Mouse (Mus musculus): Measurements from ENCODE around the gene Fgfr2.

Fgfr2 gene

GRCm38 (mm10) chr7:132308537-132309191 lies 814.5 kb downstream of the Fgfr2 start:
- DNase-seq: no peak

GRCm38 (mm10) chr7:132307722-132308271 lies 815.4 kb downstream of the Fgfr2 start:
- peak; percentile 60 for DNase-seq

- no peak for DNase-seq
These were observed 816.3 kb downstream of the Fgfr2 start for GRCm38 (mm10) chr7:132306671-132307412.

GRCm38 (mm10) chr7:132305492-132306375 lies 817.4 kb downstream of the Fgfr2 start:
- DNase-seq: no peak

GRCm38 (mm10) chr7:132304424-132305085 lies 818.6 kb downstream of the Fgfr2 start:
- no peak for DNase-seq

GRCm38 (mm10) chr7:132303988-132304387 lies 819.2 kb downstream of the Fgfr2 start:
- no peak for DNase-seq

- DNase-seq: peak; percentile 61
These were observed 820.5 kb downstream of the Fgfr2 start for GRCm38 (mm10) chr7:132302508-132303241.

GRCm38 (mm10) chr7:132299661-132300210 lies 823.4 kb downstream of the Fgfr2 start:
- peak; percentile 70 for DNase-seq

GRCm38 (mm10) chr7:132298412-132298990 lies 824.6 kb downstream of the Fgfr2 start:
- DNase-seq: no peak

GRCm38 (mm10) chr7:132296661-132297443 lies 826.3 kb downstream of the Fgfr2 start:
- peak; percentile 43 for DNase-seq

GRCm38 (mm10) chr7:132296132-132296531 lies 827.0 kb downstream of the Fgfr2 start:
- DNase-seq: no peak

- DNase-seq: no peak
These were observed 835.8 kb downstream of the Fgfr2 start for GRCm38 (mm10) chr7:132287340-132287664.

- DNase-seq: peak; percentile 36
These were observed 836.4 kb downstream of the Fgfr2 start for GRCm38 (mm10) chr7:132286630-132287339.

- no peak for DNase-seq
These were observed 838.4 kb downstream of the Fgfr2 start for GRCm38 (mm10) chr7:132284795-132285194.

GRCm38 (mm10) chr7:132284048-132284737 lies 839.0 kb downstream of the Fgfr2 start:
- no peak for DNase-seq

- no peak for DNase-seq
These were observed 840.6 kb downstream of the Fgfr2 start for GRCm38 (mm10) chr7:132282576-132282975.

- DNase-seq: no peak
These were observed 841.0 kb downstream of the Fgfr2 start for GRCm38 (mm10) chr7:132282161-132282560.

- no peak for DNase-seq
These were observed 841.4 kb downstream of the Fgfr2 start for GRCm38 (mm10) chr7:132281753-132282152.

GRCm38 (mm10) chr7:132278658-132279057 lies 844.5 kb downstream of the Fgfr2 start:
- peak; percentile 66 for DNase-seq
